Mouse (Mus musculus) kidney, postnatal 0 days (tissue): ENCODE measurements around the gene Hist1h4h. TPM values are rescaled to one million over a fixed set of nuclear protein-coding genes. Genes with fewer than 3 reads are reported as not detected.

Experiments
- ATAC-seq: fragments of 200-750 bp; cut with Nextera tagmentation; replicated peaks from 2 replicates; pipeline ENCODE4 v1.8.0; 2017; ENCODE audit warnings: low read depth, moderate number of reproducible peaks, moderate TSS enrichment, moderate library complexity; ENCODE audit not compliant: low FRiP score
- DNase-seq: peaks from one replicate; pipeline ENCODE4 v3.0.0-alpha.2; 2016; ENCODE audit warnings: low spot score
- H3K27ac ChIP-seq: fragments of 300-500 bp; sonication (generic); 2 replicates; pipeline ENCODE4 v1.5.1; 2014; ENCODE audit warnings: mild to moderate bottlenecking
- H3K27me3 ChIP-seq: fragments of 300-500 bp; sonication (generic); 2 replicates; pipeline ENCODE4 v1.6.1; 2014; ENCODE audit warnings: low read length, mixed read lengths; ENCODE audit not compliant: insufficient read depth
- H3K36me3 ChIP-seq: fragments of 300-500 bp; sonication (generic); 2 replicates; pipeline ENCODE4 v1.6.1; 2014; ENCODE audit warnings: low read length, mixed read lengths; ENCODE audit not compliant: insufficient read depth
- H3K4me1 ChIP-seq: fragments of 300-500 bp; sonication (generic); replicated peaks from 2 replicates; pipeline ENCODE4 v1.6.1; 2014; ENCODE audit warnings: antibody characterized with exemption, low read length, mixed read lengths; ENCODE audit not compliant: insufficient read depth
- H3K4me2 ChIP-seq: fragments of 300-500 bp; sonication (generic); 2 replicates; pipeline ENCODE4 v1.6.1; 2014; ENCODE audit warnings: mild to moderate bottlenecking, low read length, moderate library complexity, mixed read lengths
- H3K4me3 ChIP-seq: fragments of 300-500 bp; sonication (generic); replicated peaks from 2 replicates; pipeline ENCODE4 v1.5.1; 2014; ENCODE audit warnings: low read depth, low read length
- H3K9ac ChIP-seq: fragments of 300-500 bp; sonication (generic); 2 replicates; pipeline ENCODE4 v1.6.1; 2014; ENCODE audit warnings: low read depth, low read length
- H3K9me3 ChIP-seq: fragments of 300-500 bp; sonication (generic); replicated peaks from 2 replicates; pipeline ENCODE4 v1.6.1; 2016; ENCODE audit warnings: low read length, inconsistent platforms, mixed read lengths
- CTCF ChIP-seq: IDR thresholded peaks from 2 replicates; pipeline ENCODE4 v1.5.1; 2016; ENCODE audit warnings: antibody characterized with exemption, low read depth, mild to moderate bottlenecking, moderate library complexity
- WGBS: fragments of 180-500 bp; shearing (Covaris S2); extraction: QIAGEN DNeasy Blood & Tissue Kit; methylation state at CpG from one replicate; pipeline ENCODE4 v1.1.7; 2014; 5-methylcytosine and 5-hydroxymethylcytosine counted together
- polyA plus RNA-seq: library from polyadenylated mRNA; unstranded; fragments of >200 nt; fragmentation: Nextera tagmentation; extraction: Ambion mirVana; gene quantifications from 2 replicates; pipeline ENCODE4 v1.2.1, GENCODE M21; 2015

The Hist1h4h gene
- 7.6 and 8.3 TPM in 2 replicates for polyA plus RNA-seq

GRCm38 (mm10) chr13:23530901-23531875 lies at the start of gene Hist1h4h:
TSS of gene Hist1h4h (plus strand) at chr13:23531050.
- WGBS: under 1% methylated on average over 54 of the region's 70 CpGs
- Histone ChIP-seq H3K27me3 (no peaks in the 10 kb centered on the region), H3K4me2 (peak within 1 kb of the TSS; percentile 70), H3K4me1 (peaks cover 9% of the 10 kb centered on the region), H3K4me3 (peak within 1 kb of the TSS; percentile 49), H3K9me3 (no peaks in the 10 kb centered on the region), H3K27ac (peak within 1 kb of the TSS; percentile 97), H3K36me3 (no peaks in the 10 kb centered on the region), H3K9ac (peak within 1 kb of the TSS; percentile 78)
- no peak for TF ChIP-seq CTCF
- ATAC-seq (peak; percentile 84), DNase-seq (peak; percentile 98)

- H3K4me3 ChIP-seq: no peak overlapping the region
- WGBS: 84% methylated on average over 2 of the region's 2 CpGs
- ATAC-seq (no peak), DNase-seq (no peak)
- TF ChIP-seq CTCF: no peak
- H3K36me3 ChIP-seq: no peaks in the 10 kb centered on the region
- H3K4me2 ChIP-seq: no peak overlapping the region
- H3K9me3 ChIP-seq: no peaks in the 10 kb centered on the region
- H3K27ac ChIP-seq: no peak overlapping the region
- 0 out of 2 replicates have a peak, but pooled peaks cover 4% of the 10 kb centered on the region for H3K4me1 ChIP-seq
- no peak overlapping the region for H3K9ac ChIP-seq
- no peaks in the 10 kb centered on the region for H3K27me3 ChIP-seq
These were observed 47.7 kb upstream of the Hist1h4h start for GRCm38 (mm10) chr13:23483153-23483552.

- ATAC-seq (no peak), DNase-seq (no peak)
- Histone ChIP-seq H3K4me1 (0 out of 2 replicates have a peak, but pooled peaks cover 7% of the 10 kb centered on the region), H3K36me3 (no peaks in the 10 kb centered on the region), H3K27me3 (no peaks in the 10 kb centered on the region), H3K4me2 (no peak overlapping the region), H3K9me3 (no peaks in the 10 kb centered on the region), H3K4me3 (no peak overlapping the region), H3K9ac (no peak overlapping the region), H3K27ac (no peak overlapping the region)
- no peak for TF ChIP-seq CTCF
- whole genome bisulfite sequencing: 35% methylated on average over 5 of the region's 5 CpGs
These were observed 45.6 kb upstream of the Hist1h4h start for GRCm38 (mm10) chr13:23485271-23485670.

- WGBS: 4% methylated on average over 13 of the region's 14 CpGs
- Histone ChIP-seq H3K4me2 (peak within 1 kb of the TSS; percentile 62), H3K36me3 (no peaks in the 10 kb centered on the region), H3K4me3 (peak within 1 kb of the TSS; percentile 28; the same call in 1 of the 2 replicates), H3K9me3 (no peaks in the 10 kb centered on the region), H3K27me3 (no peaks in the 10 kb centered on the region), H3K27ac (no peak within 1 kb of the TSS), H3K9ac (no peak within 1 kb of the TSS), H3K4me1 (0 out of 2 replicates have a peak, but pooled peaks cover 7% of the 10 kb centered on the region)
- peak; percentile 97 for ATAC-seq
- TF ChIP-seq CTCF: no peak
- DNase-seq: peak; percentile 98
These were observed 42.2 kb upstream of the Hist1h4h start, which contains the start of gene Btn2a2 for GRCm38 (mm10) chr13:23488400-23489322. TSS of gene Btn2a2 (minus strand) at chr13:23488857.

GRCm38 (mm10) chr13:23490863-23491262 lies 40.0 kb upstream of the Hist1h4h start:
- no peak overlapping the region for H3K4me3 ChIP-seq
- no peaks in the 10 kb centered on the region for H3K27me3 ChIP-seq
- ATAC-seq: no peak
- H3K27ac ChIP-seq: no peak overlapping the region
- no peak overlapping the region for H3K9ac ChIP-seq
- no peak overlapping the region for H3K4me2 ChIP-seq
- no peak for TF ChIP-seq CTCF
- 0 out of 2 replicates have a peak, but pooled peaks cover 7% of the 10 kb centered on the region for H3K4me1 ChIP-seq
- 78% methylated on average over 1 of the region's 1 CpGs for WGBS
- no peaks in the 10 kb centered on the region for H3K9me3 ChIP-seq
- H3K36me3 ChIP-seq: no peaks in the 10 kb centered on the region
- no peak for DNase-seq

- Histone ChIP-seq H3K9me3 (no peaks in the 10 kb centered on the region), H3K4me2 (no peak overlapping the region), H3K36me3 (no peaks in the 10 kb centered on the region), H3K9ac (no peak overlapping the region), H3K4me3 (no peak overlapping the region), H3K4me1 (0 out of 2 replicates have a peak, but pooled peaks cover 7% of the 10 kb centered on the region), H3K27ac (no peak overlapping the region), H3K27me3 (no peaks in the 10 kb centered on the region)
- DNase-seq: no peak
- ATAC-seq: no peak
- WGBS: 19% methylated on average over 1 of the region's 1 CpGs
- no peak for TF ChIP-seq CTCF
These were observed 39.6 kb upstream of the Hist1h4h start for GRCm38 (mm10) chr13:23491263-23491662.
